Mouse (Mus musculus) neural tube, embryonic 11.5 days (tissue): Measurements from ENCODE around the gene Gm21974. TPM values are rescaled to one million over a fixed set of nuclear protein-coding genes. Genes with fewer than 3 reads are reported as not detected.
A peak's percentile ranks its signal among the peaks of the same experiment; 100 is the strongest.

Source experiments
- ATAC-seq: fragments of 200-750 bp; cut with Nextera tagmentation; 2 replicates; pipeline ENCODE4 v1.8.0; 2017; ENCODE audit warnings: moderate number of reproducible peaks, mild to moderate bottlenecking, moderate TSS enrichment, moderate library complexity; ENCODE audit not compliant: insufficient read depth, low FRiP score, low TSS enrichment
- DNase-seq: peaks from one replicate; pipeline ENCODE4 v3.0.0-alpha.2; 2015; ENCODE audit warnings: low spot score
- H3K27ac ChIP-seq: fragments of 300-500 bp; sonication (generic); 2 replicates; pipeline ENCODE4 v1.5.1; 2014; ENCODE audit warnings: low read depth, mild to moderate bottlenecking, low read length
- H3K27me3 ChIP-seq: fragments of 300-500 bp; sonication (generic); 2 replicates; pipeline ENCODE4 v1.6.1; 2014; ENCODE audit warnings: mild to moderate bottlenecking, low read length, mixed read lengths; ENCODE audit not compliant: control insufficient read depth, insufficient read depth
- H3K36me3 ChIP-seq: fragments of 300-500 bp; sonication (generic); 2 replicates; pipeline ENCODE4 v1.6.1; 2014; ENCODE audit warnings: mild to moderate bottlenecking, low read length, moderate library complexity, mixed read lengths; ENCODE audit not compliant: control insufficient read depth, insufficient read depth
- H3K4me1 ChIP-seq: fragments of 300-500 bp; sonication (generic); 2 replicates; pipeline ENCODE4 v1.6.1; 2014; ENCODE audit warnings: low read length, mixed read lengths; ENCODE audit not compliant: control insufficient read depth, insufficient read depth
- H3K4me2 ChIP-seq: fragments of 300-500 bp; sonication (generic); 2 replicates; pipeline ENCODE4 v1.6.1; 2014; ENCODE audit warnings: low read depth, mild to moderate bottlenecking, moderate library complexity
- H3K4me3 ChIP-seq: fragments of 300-500 bp; sonication (generic); 2 replicates; pipeline ENCODE4 v1.5.1; 2014; ENCODE audit warnings: low read depth, low read length
- H3K9ac ChIP-seq: fragments of 300-500 bp; sonication (generic); 2 replicates; pipeline ENCODE4 v1.6.1; 2014; ENCODE audit warnings: mild to moderate bottlenecking, low read length
- H3K9me3 ChIP-seq: fragments of 300-500 bp; sonication (generic); 2 replicates; pipeline ENCODE4 v1.6.1; 2016; ENCODE audit warnings: low read length; ENCODE audit not compliant: control insufficient read depth
- WGBS: fragments of 180-500 bp; shearing (Covaris S2); extraction: QIAGEN DNeasy Blood & Tissue Kit; methylation state at CpG from one replicate; pipeline ENCODE4 v1.1.7; 2014; 5-methylcytosine and 5-hydroxymethylcytosine counted together
- polyA plus RNA-seq: library from polyadenylated mRNA; unstranded; fragments of >200 nt; fragmentation: Nextera tagmentation; extraction: Ambion mirVana; gene quantifications from 2 replicates; pipeline ENCODE4 v1.2.1, GENCODE M21; 2014

Gm21974 gene
- polyA plus RNA-seq, 1 experiment from 2014 or later: not detected

- peaks cover 35% of the 10 kb centered on the region for H3K36me3 ChIP-seq
- ATAC-seq (peak; percentile 63), DNase-seq (peak; percentile 92)
- H3K4me1 ChIP-seq: peaks cover 16% of the 10 kb centered on the region
- no peaks in the 10 kb centered on the region for H3K9me3 ChIP-seq
- peak within 1 kb of the TSS; percentile 95 for H3K4me3 ChIP-seq
- no peaks in the 10 kb centered on the region for H3K27me3 ChIP-seq
- under 1% methylated on average over 60 of the region's 60 CpGs for WGBS
- peak within 1 kb of the TSS; percentile 98 for H3K9ac ChIP-seq
- peak within 1 kb of the TSS; percentile 98 for H3K27ac ChIP-seq
- H3K4me2 ChIP-seq: peak within 1 kb of the TSS; percentile 67
These were observed 18.5 kb downstream of the Gm21974 start, which contains the start of gene Zfp668 for GRCm38 (mm10) chr7:127876467-127877348. Gene Zfp668, minus strand, starts transcription at chr7:127876828.

- H3K36me3 ChIP-seq: peaks cover 28% of the 10 kb centered on the region
- peak; percentile 87 for ATAC-seq
- peaks cover 16% of the 10 kb centered on the region for H3K4me1 ChIP-seq
- WGBS: under 1% methylated on average over 41 of the region's 41 CpGs
- peak within 1 kb of the TSS; percentile 98 for H3K9ac ChIP-seq
- peak within 1 kb of the TSS; percentile 98 for H3K27ac ChIP-seq
- peak within 1 kb of the TSS; percentile 95 for H3K4me3 ChIP-seq
- no peaks in the 10 kb centered on the region for H3K9me3 ChIP-seq
- peak; percentile 93 for DNase-seq
- H3K4me2 ChIP-seq: peak within 1 kb of the TSS; percentile 67
- no peaks in the 10 kb centered on the region for H3K27me3 ChIP-seq
These were observed 19.2 kb downstream of the Gm21974 start, which contains the start of gene Zfp646 for GRCm38 (mm10) chr7:127876041-127876466. Gene Zfp646, plus strand, starts transcription at chr7:127876221.

- WGBS: under 1% methylated on average over 32 of the region's 43 CpGs
- H3K36me3 ChIP-seq: peaks cover 24% of the 10 kb centered on the region
- ATAC-seq: peak; percentile 95
- H3K27me3 ChIP-seq: no peaks in the 10 kb centered on the region
- H3K4me2 ChIP-seq: peak overlapping the region; percentile 67
- H3K4me1 ChIP-seq: peaks cover 16% of the 10 kb centered on the region
- H3K4me3 ChIP-seq: peak overlapping the region; percentile 95
- peak overlapping the region; percentile 98 for H3K9ac ChIP-seq
- H3K27ac ChIP-seq: peak overlapping the region; percentile 98
- no peaks in the 10 kb centered on the region for H3K9me3 ChIP-seq
- peak; percentile 99 for DNase-seq
These were observed 19.6 kb downstream of the Gm21974 start for GRCm38 (mm10) chr7:127875627-127876001.

DNA sequence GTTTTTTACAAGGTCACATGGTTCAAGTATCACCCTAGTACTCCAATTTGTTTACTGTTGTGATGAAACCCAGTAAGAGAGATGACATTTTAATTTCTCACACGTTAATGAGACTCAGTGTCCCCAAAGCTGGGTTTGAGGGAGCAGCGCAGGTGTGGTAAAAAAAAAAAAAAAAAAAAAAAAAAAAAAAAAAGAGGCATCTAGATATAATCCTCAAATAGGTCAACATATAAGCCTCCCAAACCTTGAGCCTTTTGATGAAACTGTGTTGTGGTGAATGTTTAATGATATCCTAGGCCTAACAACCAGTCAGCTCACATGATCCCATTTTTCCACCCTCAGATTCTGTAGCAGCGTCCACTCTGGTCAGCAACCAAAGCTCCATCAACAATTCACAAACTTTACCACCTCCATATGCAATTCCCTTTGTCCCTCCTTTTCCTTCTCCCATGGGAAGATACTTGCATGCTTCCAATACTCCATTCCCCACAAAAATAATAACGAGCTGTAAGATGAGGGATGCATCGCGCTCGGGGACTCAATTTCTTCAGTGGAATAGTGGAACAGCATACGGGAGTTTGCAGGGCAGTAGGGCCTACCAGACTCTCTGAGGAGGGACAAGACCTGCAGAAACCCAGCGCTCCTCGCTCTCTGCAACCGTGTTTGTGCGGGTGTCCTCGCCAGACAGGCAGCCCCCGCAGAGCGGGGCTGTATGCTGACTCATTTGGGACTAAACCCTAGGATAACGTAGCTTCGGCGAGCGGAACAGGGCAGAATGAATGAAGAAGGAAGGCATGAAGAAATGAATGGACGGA is 20.2 kb downstream of the Gm21974 start:
- H3K4me2 ChIP-seq: peak overlapping the region; percentile 67
- peaks cover 16% of the 10 kb centered on the region for H3K4me1 ChIP-seq
- H3K9ac ChIP-seq: peak overlapping the region; percentile 98
- DNase-seq (no peak), ATAC-seq (no peak)
- peak overlapping the region; percentile 95 for H3K4me3 ChIP-seq
- 5% methylated on average over 20 of the region's 20 CpGs for WGBS
- H3K9me3 ChIP-seq: no peaks in the 10 kb centered on the region
- peaks cover 18% of the 10 kb centered on the region for H3K36me3 ChIP-seq
- H3K27ac ChIP-seq: peak overlapping the region; percentile 98
- H3K27me3 ChIP-seq: no peaks in the 10 kb centered on the region

- Histone ChIP-seq H3K4me2 (no peak overlapping the region), H3K4me1 (peaks cover 11% of the 10 kb centered on the region), H3K9me3 (no peaks in the 10 kb centered on the region), H3K36me3 (peaks cover 25% of the 10 kb centered on the region), H3K9ac (no peak overlapping the region), H3K27ac (no peak overlapping the region), H3K4me3 (no peak overlapping the region), H3K27me3 (no peaks in the 10 kb centered on the region)
- ATAC-seq: no peak
- no peak for DNase-seq
- 85% methylated on average over 5 of the region's 5 CpGs for WGBS
These were observed 25.0 kb downstream of the Gm21974 start for GRCm38 (mm10) chr7:127870136-127870821.

DNA sequence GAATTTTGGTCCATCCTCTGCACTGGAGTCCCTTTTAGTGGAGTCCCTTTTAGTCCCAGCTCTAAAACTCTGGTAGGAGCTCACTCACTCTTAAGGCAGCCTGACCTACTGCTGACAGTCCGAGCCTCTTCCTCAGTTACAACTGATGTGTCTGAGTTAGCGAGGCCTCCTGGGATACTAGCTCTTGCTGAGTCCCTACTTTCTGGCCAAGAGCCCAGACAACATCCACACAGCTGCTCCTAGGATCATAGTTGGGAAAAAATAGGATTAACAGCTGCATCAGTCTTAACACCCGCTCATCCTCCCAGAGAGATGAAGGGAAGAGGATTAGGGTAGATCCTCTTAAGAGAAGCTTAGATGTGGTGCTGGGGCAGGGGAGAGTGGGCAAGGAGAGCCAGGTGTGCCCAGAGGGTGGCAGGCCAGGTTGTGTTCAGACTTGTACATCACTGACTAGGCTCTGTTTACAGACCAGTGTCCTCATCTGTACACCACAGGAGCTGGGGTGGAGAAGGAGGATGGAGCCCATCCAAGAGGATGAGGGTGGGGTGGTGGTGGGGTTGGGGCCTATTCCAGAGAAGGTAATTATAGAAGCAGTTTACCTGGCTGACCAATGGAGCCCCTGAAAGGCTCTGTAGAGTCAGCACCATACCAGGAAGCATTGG is 26.0 kb downstream of the Gm21974 start:
- Histone ChIP-seq H3K4me3 (no peak overlapping the region), H3K4me2 (no peak overlapping the region), H3K36me3 (peaks cover 25% of the 10 kb centered on the region), H3K9ac (no peak overlapping the region), H3K27me3 (no peaks in the 10 kb centered on the region), H3K9me3 (no peaks in the 10 kb centered on the region), H3K4me1 (peaks cover 7% of the 10 kb centered on the region), H3K27ac (no peak overlapping the region)
- DNase-seq (no peak), ATAC-seq (no peak)
- 91% methylated on average over 3 of the region's 3 CpGs for WGBS

DNA sequence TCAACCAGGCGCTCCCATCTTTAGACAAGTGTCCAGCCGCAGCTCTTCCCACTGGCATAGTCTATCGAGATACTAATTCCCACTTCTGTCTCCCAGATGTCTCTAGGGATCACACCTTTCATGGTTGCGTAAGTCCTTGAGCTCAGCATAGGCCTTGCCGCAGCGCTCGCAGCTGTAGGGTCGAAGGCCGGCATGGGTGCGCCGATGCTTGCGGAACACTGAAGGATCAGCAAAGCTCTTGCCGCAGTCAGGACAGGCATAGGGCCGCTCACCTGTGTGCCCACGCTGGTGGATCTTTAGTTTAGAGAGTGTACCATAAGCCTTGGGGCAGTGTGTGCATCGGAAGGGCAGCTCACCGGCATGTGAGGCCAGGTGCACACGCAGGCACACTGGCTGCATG is 27.6 kb downstream of the Gm21974 start:
- H3K4me2 ChIP-seq: no peak overlapping the region
- H3K27me3 ChIP-seq: no peaks in the 10 kb centered on the region
- no peaks in the 10 kb centered on the region for H3K9me3 ChIP-seq
- DNase-seq (no peak), ATAC-seq (no peak)
- H3K4me1 ChIP-seq: no peaks in the 10 kb centered on the region
- peaks cover 23% of the 10 kb centered on the region for H3K36me3 ChIP-seq
- no peak overlapping the region for H3K9ac ChIP-seq
- WGBS: 97% methylated on average over 18 of the region's 18 CpGs
- no peak overlapping the region for H3K27ac ChIP-seq
- H3K4me3 ChIP-seq: no peak overlapping the region

- DNase-seq (no peak), ATAC-seq (no peak)
- H3K4me1 ChIP-seq: no peaks in the 10 kb centered on the region
- H3K9me3 ChIP-seq: no peaks in the 10 kb centered on the region
- H3K4me3 ChIP-seq: no peak overlapping the region
- no peaks in the 10 kb centered on the region for H3K27me3 ChIP-seq
- 95% methylated on average over 12 of the region's 12 CpGs for WGBS
- no peak overlapping the region for H3K4me2 ChIP-seq
- no peak overlapping the region for H3K9ac ChIP-seq
- peaks cover 23% of the 10 kb centered on the region for H3K36me3 ChIP-seq
- H3K27ac ChIP-seq: no peak overlapping the region
These were observed 28.8 kb downstream of the Gm21974 start for GRCm38 (mm10) chr7:127866434-127866833.
